Mouse (Mus musculus): ENCODE data around the gene Abca4. TPM values are rescaled to one million over a fixed set of nuclear protein-coding genes. Genes with fewer than 3 reads are reported as not detected.

Abca4 gene
- polyA plus RNA-seq, 1 experiment from 2014 or later, result 0.20 TPM

GRCm38 (mm10) chr3:122131633-122132032 lies 87.4 kb downstream of the Abca4 start:
- Histone ChIP-seq H3K9me3 (replicated peaks; ENCODE audit: control insufficient read depth, low read length) (no peaks in the 10 kb centered on the region), H3K4me1 (ENCODE audit: control insufficient read depth, low read depth, low read length) (no peaks in the 10 kb centered on the region), H3K9ac (ENCODE audit: low read depth, low read length) (no peak overlapping the region), H3K4me2 (ENCODE audit: low read depth, low read length) (no peak overlapping the region), H3K4me3 (ENCODE audit: low read depth, low read length) (no peak overlapping the region), H3K36me3 (ENCODE audit: control insufficient read depth, insufficient read depth) (no peaks in the 10 kb centered on the region), H3K27ac (ENCODE audit: low read length) (no peak overlapping the region), H3K27me3 (ENCODE audit: control insufficient read depth, insufficient read depth, low read depth, low read length) (no peaks in the 10 kb centered on the region)
- 33% methylated on average over 3 of the region's 3 CpGs for WGBS (ENCODE audit: insufficient replicate concordance)
- ATAC-seq (ENCODE audit: low read depth), result no peak; the same call in 1 of the 2 replicates

- WGBS (ENCODE audit: insufficient replicate concordance), result 37% methylated on average over 5 of the region's 5 CpGs
- no peak overlapping the region for H3K9ac ChIP-seq (ENCODE audit: low read depth, low read length)
- no peak overlapping the region for H3K27ac ChIP-seq (ENCODE audit: low read length)
- H3K36me3 ChIP-seq (ENCODE audit: control insufficient read depth, insufficient read depth), result no peaks in the 10 kb centered on the region
- H3K27me3 ChIP-seq (ENCODE audit: control insufficient read depth, insufficient read depth, low read depth, low read length), result no peaks in the 10 kb centered on the region
- no peak for ATAC-seq (ENCODE audit: low read depth)
- no peaks in the 10 kb centered on the region for H3K4me1 ChIP-seq (ENCODE audit: control insufficient read depth, low read depth, low read length)
- H3K4me2 ChIP-seq (ENCODE audit: low read depth, low read length), result no peak overlapping the region
- H3K4me3 ChIP-seq (ENCODE audit: low read depth, low read length), result no peak overlapping the region
- H3K9me3 ChIP-seq (replicated peaks; ENCODE audit: control insufficient read depth, low read length), result no peaks in the 10 kb centered on the region
These were observed 89.0 kb downstream of the Abca4 start for GRCm38 (mm10) chr3:122133255-122133654.

- no peak overlapping the region for H3K4me3 ChIP-seq (ENCODE audit: low read depth, low read length)
- no peak overlapping the region for H3K9ac ChIP-seq (ENCODE audit: low read depth, low read length)
- WGBS (ENCODE audit: insufficient replicate concordance), result 53% methylated on average over 6 of the region's 6 CpGs
- no peaks in the 10 kb centered on the region for H3K36me3 ChIP-seq (ENCODE audit: control insufficient read depth, insufficient read depth)
- H3K4me1 ChIP-seq (ENCODE audit: control insufficient read depth, low read depth, low read length), result no peaks in the 10 kb centered on the region
- no peaks in the 10 kb centered on the region for H3K27me3 ChIP-seq (ENCODE audit: control insufficient read depth, insufficient read depth, low read depth, low read length)
- no peaks in the 10 kb centered on the region for H3K9me3 ChIP-seq (replicated peaks; ENCODE audit: control insufficient read depth, low read length)
- no peak overlapping the region for H3K27ac ChIP-seq (ENCODE audit: low read length)
- no peak for ATAC-seq (ENCODE audit: low read depth)
- H3K4me2 ChIP-seq (ENCODE audit: low read depth, low read length), result no peak overlapping the region
These were observed 89.6 kb downstream of the Abca4 start for GRCm38 (mm10) chr3:122133840-122134239.

- H3K27me3 ChIP-seq (ENCODE audit: control insufficient read depth, insufficient read depth, low read depth, low read length), result no peaks in the 10 kb centered on the region
- no peaks in the 10 kb centered on the region for H3K9me3 ChIP-seq (replicated peaks; ENCODE audit: control insufficient read depth, low read length)
- no peak overlapping the region for H3K27ac ChIP-seq (ENCODE audit: low read length)
- no peak for ATAC-seq (ENCODE audit: low read depth)
- no peak overlapping the region for H3K4me3 ChIP-seq (ENCODE audit: low read depth, low read length)
- H3K4me1 ChIP-seq (ENCODE audit: control insufficient read depth, low read depth, low read length), result peaks cover 4% of the 10 kb centered on the region
- no peak overlapping the region for H3K9ac ChIP-seq (ENCODE audit: low read depth, low read length)
- WGBS (ENCODE audit: insufficient replicate concordance), result 63% methylated on average over 18 of the region's 18 CpGs
- H3K36me3 ChIP-seq (ENCODE audit: control insufficient read depth, insufficient read depth), result no peaks in the 10 kb centered on the region
- no peak overlapping the region for H3K4me2 ChIP-seq (ENCODE audit: low read depth, low read length)
These were observed 96.6 kb downstream of the Abca4 start for GRCm38 (mm10) chr3:122140589-122141400.

GRCm38 (mm10) chr3:122142256-122142922 lies 98.1 kb downstream of the Abca4 start:
- Histone ChIP-seq H3K27me3 (ENCODE audit: control insufficient read depth, insufficient read depth, low read depth, low read length) (no peaks in the 10 kb centered on the region), H3K4me1 (ENCODE audit: control insufficient read depth, low read depth, low read length) (peaks cover 4% of the 10 kb centered on the region), H3K9ac (ENCODE audit: low read depth, low read length) (no peak overlapping the region), H3K36me3 (ENCODE audit: control insufficient read depth, insufficient read depth) (no peaks in the 10 kb centered on the region), H3K9me3 (replicated peaks; ENCODE audit: control insufficient read depth, low read length) (no peaks in the 10 kb centered on the region), H3K27ac (ENCODE audit: low read length) (no peak overlapping the region), H3K4me2 (ENCODE audit: low read depth, low read length) (no peak overlapping the region), H3K4me3 (ENCODE audit: low read depth, low read length) (no peak overlapping the region)
- 51% methylated on average over 9 of the region's 9 CpGs for WGBS (ENCODE audit: insufficient replicate concordance)
- peak; percentile 62 for ATAC-seq (ENCODE audit: low read depth)

- Histone ChIP-seq H3K4me2 (ENCODE audit: low read depth, low read length) (no peak overlapping the region), H3K36me3 (ENCODE audit: control insufficient read depth, insufficient read depth) (no peaks in the 10 kb centered on the region), H3K9ac (ENCODE audit: low read depth, low read length) (no peak overlapping the region), H3K9me3 (replicated peaks; ENCODE audit: control insufficient read depth, low read length) (no peaks in the 10 kb centered on the region), H3K4me3 (ENCODE audit: low read depth, low read length) (no peak overlapping the region), H3K27me3 (ENCODE audit: control insufficient read depth, insufficient read depth, low read depth, low read length) (no peaks in the 10 kb centered on the region), H3K27ac (ENCODE audit: low read length) (no peak overlapping the region), H3K4me1 (ENCODE audit: control insufficient read depth, low read depth, low read length) (peaks cover 4% of the 10 kb centered on the region)
- no peak for ATAC-seq (ENCODE audit: low read depth)
- WGBS (ENCODE audit: insufficient replicate concordance), result 71% methylated on average over 3 of the region's 3 CpGs
These were observed 99.2 kb downstream of the Abca4 start for GRCm38 (mm10) chr3:122143432-122143831.

- Histone ChIP-seq H3K9ac (ENCODE audit: low read depth, low read length) (no peak overlapping the region), H3K4me3 (ENCODE audit: low read depth, low read length) (no peak overlapping the region), H3K9me3 (replicated peaks; ENCODE audit: control insufficient read depth, low read length) (no peaks in the 10 kb centered on the region), H3K4me1 (ENCODE audit: control insufficient read depth, low read depth, low read length) (peaks cover 4% of the 10 kb centered on the region), H3K4me2 (ENCODE audit: low read depth, low read length) (no peak overlapping the region), H3K27ac (ENCODE audit: low read length) (no peak overlapping the region), H3K36me3 (ENCODE audit: control insufficient read depth, insufficient read depth) (no peaks in the 10 kb centered on the region), H3K27me3 (ENCODE audit: control insufficient read depth, insufficient read depth, low read depth, low read length) (no peaks in the 10 kb centered on the region)
- no peak for ATAC-seq (ENCODE audit: low read depth)
- WGBS (ENCODE audit: insufficient replicate concordance), result 72% methylated on average over 3 of the region's 3 CpGs
These were observed 101.2 kb downstream of the Abca4 start for GRCm38 (mm10) chr3:122145430-122145829.

- no peak for ATAC-seq (ENCODE audit: low read depth)
- no peak overlapping the region for H3K4me3 ChIP-seq (ENCODE audit: low read depth, low read length)
- H3K27ac ChIP-seq (ENCODE audit: low read length), result no peak overlapping the region
- no peak overlapping the region for H3K4me2 ChIP-seq (ENCODE audit: low read depth, low read length)
- H3K9me3 ChIP-seq (replicated peaks; ENCODE audit: control insufficient read depth, low read length), result no peaks in the 10 kb centered on the region
- H3K36me3 ChIP-seq (ENCODE audit: control insufficient read depth, insufficient read depth), result no peaks in the 10 kb centered on the region
- no peaks in the 10 kb centered on the region for H3K27me3 ChIP-seq (ENCODE audit: control insufficient read depth, insufficient read depth, low read depth, low read length)
- H3K4me1 ChIP-seq (ENCODE audit: control insufficient read depth, low read depth, low read length), result no peaks in the 10 kb centered on the region
- WGBS (ENCODE audit: insufficient replicate concordance), result 39% methylated on average over 7 of the region's 7 CpGs
- H3K9ac ChIP-seq (ENCODE audit: low read depth, low read length), result no peak overlapping the region
These were observed 106.6 kb downstream of the Abca4 start for GRCm38 (mm10) chr3:122150836-122151235.

GRCm38 (mm10) chr3:122152431-122152830 lies 108.2 kb downstream of the Abca4 start:
- H3K36me3 ChIP-seq (ENCODE audit: control insufficient read depth, insufficient read depth), result no peaks in the 10 kb centered on the region
- no peak overlapping the region for H3K4me3 ChIP-seq (ENCODE audit: low read depth, low read length)
- no peak overlapping the region for H3K9ac ChIP-seq (ENCODE audit: low read depth, low read length)
- no peak for ATAC-seq (ENCODE audit: low read depth)
- no peaks in the 10 kb centered on the region for H3K4me1 ChIP-seq (ENCODE audit: control insufficient read depth, low read depth, low read length)
- H3K9me3 ChIP-seq (replicated peaks; ENCODE audit: control insufficient read depth, low read length), result no peaks in the 10 kb centered on the region
- no peak overlapping the region for H3K4me2 ChIP-seq (ENCODE audit: low read depth, low read length)
- no peak overlapping the region for H3K27ac ChIP-seq (ENCODE audit: low read length)
- H3K27me3 ChIP-seq (ENCODE audit: control insufficient read depth, insufficient read depth, low read depth, low read length), result no peaks in the 10 kb centered on the region
- 65% methylated on average over 4 of the region's 4 CpGs for WGBS (ENCODE audit: insufficient replicate concordance)

All from liver, embryonic 16.5 days (tissue).